Mouse (Mus musculus) liver, adult 2 months (tissue): ENCODE results near the gene Klrb1. TPM values are rescaled to one million over a fixed set of nuclear protein-coding genes. Genes with fewer than 3 reads are reported as not detected.
"Not testable (repeated sequence)": the region's sequence is repeated elsewhere in the genome, so short reads cannot be mapped to it uniquely, and the experiment has no call there.

Source experiments
- DNase-seq: peaks from one replicate; pipeline ENCODE4 v3.0.0-alpha.2; 2011; ENCODE audit warnings: low read depth, low spot score; ENCODE audit errors: extremely low read depth
- H3K27ac ChIP-seq: fragments of 200-500 bp; replicated peaks from 2 replicates; pipeline ENCODE4 v1.5.1; 2012; ENCODE audit warnings: low read depth, mild to moderate bottlenecking, control low read depth, inconsistent platforms, low read length; ENCODE audit not compliant: insufficient read depth
- H3K27me3 ChIP-seq: fragments of 200-500 bp; 2 replicates; pipeline ENCODE4 v1.6.1; 2012; ENCODE audit warnings: mild to moderate bottlenecking, moderate library complexity, low read length, inconsistent platforms; ENCODE audit not compliant: control insufficient read depth, insufficient read depth
- H3K36me3 ChIP-seq: fragments of 200-500 bp; 2 replicates; pipeline ENCODE4 v1.6.1; 2012; ENCODE audit warnings: low read length, inconsistent platforms; ENCODE audit not compliant: control insufficient read depth, insufficient read depth
- H3K4me1 ChIP-seq: fragments of 200-500 bp; 2 replicates; pipeline ENCODE4 v1.6.1; 2011; ENCODE audit warnings: low read length; ENCODE audit not compliant: control insufficient read depth, insufficient read depth
- H3K4me3 ChIP-seq: fragments of 200-500 bp; 2 replicates; pipeline ENCODE4 v1.5.1; 2011; ENCODE audit warnings: low read depth, mild to moderate bottlenecking, control low read depth, low read length, moderate library complexity; ENCODE audit not compliant: insufficient read depth
- H3K79me2 ChIP-seq: fragments of 200-500 bp; 2 replicates; pipeline ENCODE4 v1.6.1; 2012; ENCODE audit warnings: inconsistent platforms, mild to moderate bottlenecking, low read length, moderate library complexity; ENCODE audit not compliant: control insufficient read depth, insufficient read depth
- H3K9ac ChIP-seq: fragments of 200-500 bp; 2 replicates; pipeline ENCODE4 v1.6.1; 2012; ENCODE audit warnings: low read depth, mild to moderate bottlenecking, control low read depth, inconsistent platforms, low read length
- CTCF ChIP-seq: fragments of 200-500 bp; IDR thresholded peaks from 2 replicates; pipeline ENCODE4 v1.5.1; 2011; ENCODE audit warnings: low read depth, low read length, control low read depth
- POLR2A ChIP-seq: fragments of 200-500 bp; IDR thresholded peaks from 2 replicates; pipeline ENCODE4 v1.6.1; 2011; ENCODE audit warnings: low read length, control low read depth; ENCODE audit not compliant: insufficient read depth; ENCODE audit errors: extremely low read depth
- WGBS: fragments of 180-500 bp; shearing (Covaris S2); methylation state at CpG from one replicate; pipeline ENCODE4 v1.1.7; 2018; 5-methylcytosine and 5-hydroxymethylcytosine counted together
- polyA plus RNA-seq: library from polyadenylated mRNA; depleted of rRNA; stranded (reverse); fragments of >200 nt; gene quantifications from 2 replicates; pipeline ENCODE4 v1.2.3, GENCODE M21; 2012
- total RNA-seq: library from RNA; depleted of rRNA; stranded (reverse); fragments of >200 nt; gene quantifications from 2 replicates; pipeline ENCODE4 v1.2.3, GENCODE M21; 2014

Gene Klrb1
- total and polyA plus RNA-seq, 2 experiments: not detected

DNA sequence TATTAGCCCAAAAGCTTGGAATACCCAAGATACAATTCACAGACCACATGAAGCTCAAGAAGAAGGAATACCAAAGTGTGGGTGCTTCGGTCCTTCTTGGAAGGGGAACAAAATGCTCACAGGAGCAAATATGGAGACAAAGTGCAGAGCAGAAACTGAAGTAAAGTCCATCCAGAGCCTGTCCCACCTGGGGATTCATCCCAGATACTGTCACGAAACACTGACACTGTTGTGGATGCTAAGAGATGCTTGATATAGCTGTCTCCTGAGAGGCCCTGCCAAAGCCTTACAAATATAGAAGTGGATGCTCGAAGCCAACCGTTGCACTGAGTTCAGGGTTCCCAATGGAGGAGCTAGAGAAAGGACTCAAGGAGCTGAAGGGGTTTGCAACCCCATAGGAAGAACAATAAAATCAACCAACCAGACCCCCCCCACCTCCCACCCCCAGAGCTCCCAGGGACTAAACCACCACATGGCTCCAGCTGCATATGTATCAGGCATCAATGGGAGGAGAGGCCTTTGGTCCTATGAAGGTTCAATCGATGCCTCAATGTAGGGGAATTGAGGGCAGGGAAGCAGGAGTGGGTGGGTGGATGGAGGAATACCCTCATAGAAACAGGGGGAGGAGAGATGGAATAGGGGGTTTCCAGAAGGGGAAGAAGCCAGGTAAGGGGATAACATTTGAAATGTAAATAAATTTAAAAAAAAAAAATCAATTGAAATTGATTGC is 36.5 kb upstream of the Klrb1 start:
- Histone ChIP-seq H3K9ac (no peak overlapping the region), H3K36me3 (no peaks in the 10 kb centered on the region), H3K79me2 (no peaks in the 10 kb centered on the region), H3K4me1 (peaks cover 9% of the 10 kb centered on the region; the same call in 1 of the 2 replicates), H3K4me3 (no peak overlapping the region), H3K27me3 (no peaks in the 10 kb centered on the region), H3K27ac (no peak overlapping the region)
- TF ChIP-seq POLR2A (no peak), CTCF (no peak)
- no peak for DNase-seq
- WGBS: 91% methylated on average over 5 of the region's 5 CpGs

- 9% methylated on average over 4 of the region's 4 CpGs for WGBS
- not testable (repeated sequence) for H3K9ac ChIP-seq, H3K79me2 ChIP-seq, H3K27me3 ChIP-seq, H3K36me3 ChIP-seq
- H3K27ac ChIP-seq: peak overlapping the region; percentile 86
- peak overlapping the region; percentile 35; the same call in 1 of the 2 replicates for H3K4me3 ChIP-seq
- H3K4me1 ChIP-seq: peaks cover 12% of the 10 kb centered on the region; the same call in 1 of the 2 replicates
- DNase-seq: peak; percentile 90
Measured at GRCm38 (mm10) chr6:128755402-128755763, 32.5 kb upstream of the Klrb1 start.

- not testable (repeated sequence) for H3K79me2 ChIP-seq, H3K27me3 ChIP-seq, H3K36me3 ChIP-seq
- peak overlapping the region; percentile 35; the same call in 1 of the 2 replicates for H3K4me3 ChIP-seq
- H3K4me1 ChIP-seq: peaks cover 12% of the 10 kb centered on the region; the same call in 1 of the 2 replicates
- WGBS: 20% methylated on average over 12 of the region's 12 CpGs
- H3K9ac ChIP-seq: peak overlapping the region; percentile 20
- peak; percentile 96 for DNase-seq
- H3K27ac ChIP-seq: peak overlapping the region; percentile 86
Measured at GRCm38 (mm10) chr6:128754748-128755401, 32.0 kb upstream of the Klrb1 start.

GRCm38 (mm10) chr6:128754265-128754664 is 31.4 kb upstream of the Klrb1 start:
- peak; percentile 33 for DNase-seq
- peak overlapping the region; percentile 54 for H3K9ac ChIP-seq
- H3K36me3 ChIP-seq, H3K27me3 ChIP-seq, H3K79me2 ChIP-seq: not testable (repeated sequence)
- H3K27ac ChIP-seq: peak overlapping the region; percentile 78
- 0 out of 2 replicates have a peak overlapping the region, but pooled peaks have one; percentile 11 for H3K4me3 ChIP-seq
- peaks cover 10% of the 10 kb centered on the region; the same call in 1 of the 2 replicates for H3K4me1 ChIP-seq
- WGBS: 5% methylated on average over 10 of the region's 10 CpGs

GRCm38 (mm10) chr6:128753610-128754224 is 30.9 kb upstream of the Klrb1 start:
- H3K79me2 ChIP-seq: not testable (repeated sequence)
- peaks cover 10% of the 10 kb centered on the region; the same call in 1 of the 2 replicates for H3K4me1 ChIP-seq

DNA sequence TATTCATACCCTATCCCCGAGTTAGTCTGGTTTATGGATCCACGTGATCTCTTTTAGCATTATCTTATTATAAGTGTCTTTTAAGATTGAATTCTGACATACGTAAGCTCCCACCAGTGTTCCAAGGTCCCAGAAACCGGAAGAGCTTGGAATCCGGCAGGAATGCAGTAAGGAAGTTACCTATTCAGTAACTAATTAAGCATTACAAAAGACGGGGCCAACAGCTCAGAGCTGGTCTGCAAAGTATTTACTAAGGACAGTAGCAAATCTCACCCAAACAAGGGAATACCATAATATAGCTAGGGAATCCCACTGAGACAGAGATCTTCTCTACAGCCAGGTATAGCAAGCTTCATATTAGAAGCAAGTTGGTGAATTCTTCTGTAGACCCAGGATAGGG is 24.1 kb upstream of the Klrb1 start:
- H3K36me3 ChIP-seq, H3K4me3 ChIP-seq, H3K27ac ChIP-seq, H3K27me3 ChIP-seq, H3K79me2 ChIP-seq, DNase-seq, H3K9ac ChIP-seq, H3K4me1 ChIP-seq: not testable (repeated sequence)
- 87% methylated on average over 6 of the region's 6 CpGs for WGBS

More at GRCm38 (mm10) chr6:128753610-128754224, 30.9 kb upstream of the Klrb1 start:
- H3K36me3 ChIP-seq, H3K27me3 ChIP-seq, H3K4me3 ChIP-seq, H3K9ac ChIP-seq: not testable (repeated sequence)
- DNase-seq: peak; percentile 71
- WGBS: 28% methylated on average over 8 of the region's 8 CpGs
- peak overlapping the region; percentile 78 for H3K27ac ChIP-seq
- TF ChIP-seq CTCF: peak; percentile 52
